Mouse (Mus musculus): ENCODE data around the gene Lima1. TPM values are rescaled to one million over a fixed set of nuclear protein-coding genes. Genes with fewer than 3 reads are reported as not detected.
"Not testable (repeated sequence)": the region's sequence is repeated elsewhere in the genome, so short reads cannot be mapped to it uniquely, and the experiment has no call there.

Gene Lima1
- total and polyA plus RNA-seq, 2 experiments from 2014 or later, result 6.4 to 7.8 TPM

DNA sequence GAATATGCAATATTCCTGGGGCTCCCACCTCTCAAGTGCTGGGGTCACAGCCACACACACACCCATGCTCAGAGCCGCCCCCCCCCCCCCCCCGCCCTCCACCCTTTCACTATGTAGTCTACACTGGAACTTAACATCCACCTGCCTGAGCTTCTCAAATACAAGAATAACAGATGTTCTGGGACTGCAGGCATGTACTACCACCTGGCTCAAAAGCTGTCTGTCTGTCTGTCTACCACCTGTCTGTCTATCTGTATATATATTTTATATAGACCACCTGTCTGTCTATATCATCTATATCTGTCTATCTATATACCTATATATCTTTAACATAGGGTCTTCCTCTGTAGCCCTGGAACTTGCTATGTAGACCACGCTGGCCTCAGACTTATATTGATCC, 16.1 kb upstream of the Lima1 start:
- 84% methylated on average over 2 of the region's 3 CpGs for WGBS
- H3K4me1 ChIP-seq (ENCODE audit: insufficient read depth, low read length), result 0 out of 2 replicates have a peak, but pooled peaks cover 3% of the 10 kb centered on the region
- H3K27ac ChIP-seq (ENCODE audit: low read depth, low read length), result no peak overlapping the region
- no peak overlapping the region for H3K4me2 ChIP-seq (ENCODE audit: low read depth, low read length, poor library complexity, severe bottlenecking)
- TF ChIP-seq CTCF (IDR thresholded peaks at IDR 0.05), result no peak
- no peaks in the 10 kb centered on the region for H3K9me3 ChIP-seq (ENCODE audit: low read length)
- H3K9ac ChIP-seq (replicated peaks; ENCODE audit: low read length, poor library complexity, severe bottlenecking), result no peak overlapping the region
- H3K27me3 ChIP-seq (ENCODE audit: insufficient read depth, low read length), result no peaks in the 10 kb centered on the region
- H3K36me3 ChIP-seq (ENCODE audit: insufficient read depth, low read length), result no peaks in the 10 kb centered on the region
- no peak overlapping the region for H3K4me3 ChIP-seq (ENCODE audit: low read depth, low read length)
- ATAC-seq (ENCODE audit: low FRiP score) (no peak), DNase-seq (ENCODE audit: low spot score) (no peak)

DNA sequence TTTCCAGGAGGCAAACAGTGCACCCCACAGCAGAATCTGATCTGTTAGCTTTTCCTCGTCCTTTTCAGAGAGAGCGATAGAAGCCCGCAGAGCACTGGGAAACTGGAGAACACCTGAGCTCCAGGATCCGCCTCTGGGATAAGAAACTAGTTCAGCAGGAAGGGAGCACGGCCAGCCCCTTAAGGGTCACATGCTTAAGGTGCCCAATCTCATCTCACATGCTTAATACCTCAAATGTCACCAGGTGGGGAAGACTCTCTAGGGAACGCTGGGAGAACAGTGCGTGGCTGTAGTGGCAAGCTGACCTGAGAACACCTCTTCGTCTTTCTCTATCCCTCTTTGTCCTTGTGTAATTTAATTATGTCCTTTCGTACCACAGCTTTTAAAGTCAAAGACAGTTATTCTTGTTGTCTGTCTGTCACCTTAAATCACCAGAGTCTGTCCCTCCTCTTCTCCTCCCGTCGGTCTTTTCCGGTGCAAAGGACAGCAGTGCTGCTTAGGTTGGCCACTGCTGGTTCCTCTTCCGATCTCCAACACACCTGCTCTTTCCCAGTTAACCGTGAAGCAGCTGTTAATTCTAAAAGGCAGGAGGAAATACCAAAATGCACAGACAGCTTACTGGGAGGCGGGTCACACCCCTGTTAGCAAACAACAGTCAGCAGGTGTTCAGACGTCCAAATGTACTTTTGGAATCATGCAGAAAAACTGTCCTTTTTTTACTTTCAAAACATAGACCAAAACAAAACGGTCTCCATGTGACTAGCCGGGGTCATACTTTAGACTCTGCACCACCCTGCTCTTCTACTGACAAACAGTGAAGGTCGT, 15.4 kb upstream of the Lima1 start:
- H3K36me3 ChIP-seq (ENCODE audit: insufficient read depth, low read length), result no peaks in the 10 kb centered on the region
- no peak for TF ChIP-seq CTCF (IDR thresholded peaks at IDR 0.05)
- H3K9ac ChIP-seq (replicated peaks; ENCODE audit: low read length, poor library complexity, severe bottlenecking), result no peak overlapping the region
- H3K9me3 ChIP-seq (ENCODE audit: low read length), result no peaks in the 10 kb centered on the region
- no peak overlapping the region for H3K27ac ChIP-seq (ENCODE audit: low read depth, low read length)
- WGBS, result 60% methylated on average over 19 of the region's 19 CpGs
- H3K4me2 ChIP-seq (ENCODE audit: low read depth, low read length, poor library complexity, severe bottlenecking), result no peak overlapping the region
- H3K27me3 ChIP-seq (ENCODE audit: insufficient read depth, low read length), result no peaks in the 10 kb centered on the region
- 0 out of 2 replicates have a peak, but pooled peaks cover 3% of the 10 kb centered on the region for H3K4me1 ChIP-seq (ENCODE audit: insufficient read depth, low read length)
- ATAC-seq (ENCODE audit: low FRiP score), result no peak
- no peak overlapping the region for H3K4me3 ChIP-seq (ENCODE audit: low read depth, low read length)
- no peak for DNase-seq (ENCODE audit: low spot score)

- Histone ChIP-seq H3K9ac (replicated peaks; ENCODE audit: low read length, poor library complexity, severe bottlenecking) (no peak overlapping the region), H3K4me3 (ENCODE audit: low read depth, low read length) (no peak overlapping the region), H3K27ac (ENCODE audit: low read depth, low read length) (no peak overlapping the region), H3K36me3 (ENCODE audit: insufficient read depth, low read length) (no peaks in the 10 kb centered on the region), H3K9me3 (ENCODE audit: low read length) (no peaks in the 10 kb centered on the region), H3K27me3 (ENCODE audit: insufficient read depth, low read length) (no peaks in the 10 kb centered on the region), H3K4me1 (ENCODE audit: insufficient read depth, low read length) (0 out of 2 replicates have a peak, but pooled peaks cover 3% of the 10 kb centered on the region), H3K4me2 (ENCODE audit: low read depth, low read length, poor library complexity, severe bottlenecking) (no peak overlapping the region)
- WGBS, result 38% methylated on average over 8 of the region's 8 CpGs
- TF ChIP-seq CTCF (IDR thresholded peaks at IDR 0.05), result no peak
- no peak for ATAC-seq (ENCODE audit: low FRiP score)
- no peak for DNase-seq (ENCODE audit: low spot score)
These were observed 14.1 kb upstream of the Lima1 start for GRCm38 (mm10) chr15:99889275-99889874.

DNA sequence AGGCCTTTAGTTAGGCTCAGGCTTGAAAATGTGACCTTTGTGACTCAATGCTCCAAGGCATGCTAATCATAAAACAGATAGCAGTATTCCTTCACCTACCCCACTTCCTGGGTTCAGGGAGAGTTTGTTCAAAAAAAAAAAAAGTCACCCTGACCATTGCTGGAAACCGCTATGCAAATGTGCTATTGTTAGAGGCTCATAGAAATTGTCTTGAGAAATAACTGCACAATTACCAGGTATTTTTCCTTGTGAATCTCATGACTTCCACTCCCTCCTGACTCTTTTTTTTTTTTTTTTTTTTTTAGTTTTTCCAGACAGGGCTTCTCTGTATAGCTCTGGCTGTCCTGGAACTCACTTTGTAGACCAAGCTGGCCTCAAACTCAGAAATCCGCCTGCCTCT, 11.9 kb upstream of the Lima1 start:
- DNase-seq (ENCODE audit: low spot score); H3K9ac ChIP-seq (replicated peaks; ENCODE audit: low read length, poor library complexity, severe bottlenecking); ATAC-seq (ENCODE audit: low FRiP score); H3K4me2 ChIP-seq (ENCODE audit: low read depth, low read length, poor library complexity, severe bottlenecking); H3K4me3 ChIP-seq (ENCODE audit: low read depth, low read length); H3K27me3 ChIP-seq (ENCODE audit: insufficient read depth, low read length); H3K36me3 ChIP-seq (ENCODE audit: insufficient read depth, low read length); H3K9me3 ChIP-seq (ENCODE audit: low read length); H3K27ac ChIP-seq (ENCODE audit: low read depth, low read length); H3K4me1 ChIP-seq (ENCODE audit: insufficient read depth, low read length): not testable (repeated sequence)
- 99% methylated on average over 2 of the region's 2 CpGs for WGBS

- Histone ChIP-seq H3K27me3 (ENCODE audit: insufficient read depth, low read length) (no peaks in the 10 kb centered on the region), H3K9me3 (ENCODE audit: low read length) (no peaks in the 10 kb centered on the region), H3K27ac (ENCODE audit: low read depth, low read length) (no peak overlapping the region), H3K4me2 (ENCODE audit: low read depth, low read length, poor library complexity, severe bottlenecking) (no peak overlapping the region), H3K9ac (replicated peaks; ENCODE audit: low read length, poor library complexity, severe bottlenecking) (no peak overlapping the region), H3K36me3 (ENCODE audit: insufficient read depth, low read length) (no peaks in the 10 kb centered on the region), H3K4me3 (ENCODE audit: low read depth, low read length) (no peak overlapping the region), H3K4me1 (ENCODE audit: insufficient read depth, low read length) (no peaks in the 10 kb centered on the region)
- WGBS, result 90% methylated on average over 12 of the region's 12 CpGs
- ATAC-seq (ENCODE audit: low FRiP score), result no peak
- no peak for DNase-seq (ENCODE audit: low spot score)
- TF ChIP-seq CTCF (IDR thresholded peaks at IDR 0.05), result no peak
These were observed 8.8 kb upstream of the Lima1 start for GRCm38 (mm10) chr15:99884038-99884437.

DNA sequence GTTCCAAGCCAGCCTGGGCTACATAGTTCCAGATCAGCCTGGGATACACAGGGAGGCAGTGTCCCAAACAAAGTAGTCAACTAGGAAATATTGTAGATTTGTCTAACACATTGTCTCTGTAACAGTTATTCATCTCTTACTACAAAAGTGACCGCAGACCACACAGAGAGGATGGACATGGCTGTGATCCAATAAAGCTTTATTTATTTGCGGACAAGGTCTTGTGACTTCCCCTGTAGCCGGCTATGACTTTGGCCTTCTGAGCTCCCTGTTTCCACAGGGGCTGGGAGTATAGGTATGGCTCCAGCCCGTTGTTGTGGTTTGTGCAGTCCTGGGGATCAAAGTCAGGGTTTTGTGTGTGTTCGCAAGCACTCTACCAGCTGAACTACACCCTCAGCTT, 3.3 kb upstream of the Lima1 start:
- DNase-seq (ENCODE audit: low spot score), result no peak
- no peaks in the 10 kb centered on the region for H3K36me3 ChIP-seq (ENCODE audit: insufficient read depth, low read length)
- no peak for ATAC-seq (ENCODE audit: low FRiP score)
- H3K9ac ChIP-seq (replicated peaks; ENCODE audit: low read length, poor library complexity, severe bottlenecking), result no peak overlapping the region
- WGBS, result 86% methylated on average over 5 of the region's 5 CpGs
- H3K4me2 ChIP-seq (ENCODE audit: low read depth, low read length, poor library complexity, severe bottlenecking), result no peak overlapping the region
- no peak overlapping the region for H3K27ac ChIP-seq (ENCODE audit: low read depth, low read length)
- no peak overlapping the region for H3K4me3 ChIP-seq (ENCODE audit: low read depth, low read length)
- H3K9me3 ChIP-seq (ENCODE audit: low read length), result no peaks in the 10 kb centered on the region
- peaks cover 12% of the 10 kb centered on the region; the same call in 1 of the 2 replicates for H3K4me1 ChIP-seq (ENCODE audit: insufficient read depth, low read length)
- no peaks in the 10 kb centered on the region for H3K27me3 ChIP-seq (ENCODE audit: insufficient read depth, low read length)
- no peak for TF ChIP-seq CTCF (IDR thresholded peaks at IDR 0.05)

Measured in midbrain, postnatal 0 days (tissue).